In the genomic region with DNA sequence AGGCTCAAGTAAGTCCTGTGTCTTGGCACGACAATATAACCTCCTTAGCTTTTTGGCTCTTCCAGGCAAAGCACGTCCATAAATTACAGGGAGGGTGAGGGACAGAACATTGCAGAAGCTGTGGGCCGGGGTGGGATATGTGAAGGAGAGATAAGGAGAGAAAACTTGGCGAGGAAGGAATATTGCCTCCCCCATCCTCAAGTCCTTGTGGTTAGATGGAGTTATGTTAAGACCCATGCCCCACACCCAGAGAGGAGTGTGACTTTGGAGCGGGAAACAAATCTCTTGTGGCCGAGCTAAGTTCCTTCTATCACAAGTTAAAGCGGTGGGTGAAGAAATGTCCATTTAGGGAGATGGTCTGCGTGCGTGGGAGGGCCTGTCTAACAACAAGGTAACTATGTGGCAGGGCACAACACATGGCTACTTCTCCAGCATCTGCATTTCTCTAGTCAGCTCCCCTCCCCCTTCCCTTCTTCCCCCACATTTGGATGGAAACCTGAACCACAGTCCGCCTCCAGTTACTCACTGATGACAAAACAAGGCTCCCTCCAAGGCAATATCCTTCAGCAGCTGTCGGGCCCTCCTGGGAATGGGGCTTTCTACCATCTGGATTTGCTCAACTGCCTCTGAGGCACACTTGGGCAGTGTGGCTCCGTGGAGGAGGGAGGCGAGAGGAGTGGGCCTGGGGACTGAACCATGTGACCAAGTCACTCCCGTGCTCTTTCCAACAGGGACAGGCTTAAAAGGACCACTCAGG, we compare ENCODE assay signal across 7 mouse cellular contexts. TPM values are rescaled to one million over a fixed set of nuclear protein-coding genes. Genes with fewer than 3 reads are reported as not detected.
DNase-seq lines count a peak whose midpoint lies in the region; ATAC-seq and TF ChIP-seq lines count a peak whose summit lies in the region.

No protein-coding gene starts in this region.

- H3K27me3 ChIP-seq in C2C12 (ENCODE audit: control insufficient read depth, insufficient read depth, insufficient read length), result no peaks in the 10 kb centered on the region
- H3K27me3 ChIP-seq in limb, embryonic 14.5 days (ENCODE audit: control insufficient read depth, insufficient read depth, low read length), result no peaks in the 10 kb centered on the region

- no peak for TF ChIP-seq CTCF in C2C12 (IDR thresholded peaks at IDR 0.05; ENCODE audit: control insufficient read depth, insufficient read depth, insufficient read length)

- ATAC-seq in limb, embryonic 14.5 days (ENCODE audit: low FRiP score, low read depth), result peak; percentile 96

- H3K4me1 ChIP-seq in limb, embryonic 14.5 days (ENCODE audit: control insufficient read depth, insufficient read depth, low read length), result peaks cover 12% of the 10 kb centered on the region

- H3K27ac ChIP-seq in limb, embryonic 14.5 days (replicated peaks; ENCODE audit: low read depth, low read length), result peak overlapping the region; percentile 56

- no peak overlapping the region for H3K9ac ChIP-seq in limb, embryonic 14.5 days (ENCODE audit: low read depth, low read length, severe bottlenecking)

- no peaks in the 10 kb centered on the region for H3K79me2 ChIP-seq in C2C12 (ENCODE audit: control insufficient read depth, insufficient read depth)

- H3ac ChIP-seq in C2C12 (ENCODE audit: control insufficient read depth, insufficient read length, low read depth), result peak overlapping the region; percentile 39

- H3K36me3 ChIP-seq in C2C12 (ENCODE audit: control insufficient read depth, insufficient read depth), result no peaks in the 10 kb centered on the region
- no peaks in the 10 kb centered on the region for H3K36me3 ChIP-seq in limb, embryonic 14.5 days (ENCODE audit: control insufficient read depth, insufficient read depth, low read length)

- no peaks in the 10 kb centered on the region for H3K9me3 ChIP-seq in limb, embryonic 14.5 days (ENCODE audit: control insufficient read depth, low read length)

- no peak for TF ChIP-seq POLR2A in limb, embryonic 14.5 days (IDR thresholded peaks at IDR 0.05; ENCODE audit: borderline replicate concordance, extremely low read depth, insufficient read depth, insufficient read length)

- WGBS in limb, embryonic 14.5 days, result 26% methylated on average over 14 of the region's 14 CpGs

- H3K4me3 ChIP-seq in C2C12 (ENCODE audit: insufficient read depth, poor library complexity, severe bottlenecking), result no peak overlapping the region
- no peak overlapping the region for H3K4me3 ChIP-seq in limb, embryonic 14.5 days (replicated peaks; ENCODE audit: low read length)

- DNase-seq in adipocyte (ENCODE audit: low spot score), result peak; percentile 93
- DNase-seq in heart, adult 8-10 months (ENCODE audit: low spot score), result peak; percentile 77
- peak; percentile 85 for DNase-seq in limb, embryonic 14.5 days (ENCODE audit: low spot score)
- DNase-seq in telencephalon, adult 2 months (ENCODE audit: low read depth, low spot score), result peak; percentile 13
- no peak for DNase-seq in thymus, postnatal 4 days
- DNase-seq in left cerebral cortex, adult 11 months (ENCODE audit: low spot score), result no peak

- H3K79me3 ChIP-seq in C2C12 (ENCODE audit: low read depth), result no peaks in the 10 kb centered on the region

- peak overlapping the region; percentile 16; the same call in 1 of the 2 replicates for H3K4me2 ChIP-seq in limb, embryonic 14.5 days (replicated peaks; ENCODE audit: low read depth, low read length, severe bottlenecking)

TF ChIP-seq in C2C12, 6 proteins besides CTCF, POLR2A, EP300 and RAD21:
- TF ChIP-seq FOSL1 (IDR thresholded peaks at IDR 0.05; ENCODE audit: insufficient read depth, low read length, poor library complexity, severe bottlenecking), result peak; percentile 22
- TF ChIP-seq USF1 (IDR thresholded peaks at IDR 0.05; ENCODE audit: low read depth), result peak; percentile 80
- no peak for TF ChIP-seq MYOG (IDR thresholded peaks at IDR 0.05; ENCODE audit: control insufficient read depth, extremely low read depth, insufficient read length)
- peak; percentile 78 for TF ChIP-seq MAX (IDR thresholded peaks at IDR 0.05)
- TF ChIP-seq CEBPB (IDR thresholded peaks at IDR 0.05; ENCODE audit: low read depth), result peak; percentile 80
- peak; percentile 95 for TF ChIP-seq MYOD1 (IDR thresholded peaks at IDR 0.05; ENCODE audit: control insufficient read depth, insufficient read length, low read depth)

RNA-seq across cellular contexts. Expression of a gene that starts 56.7 kb away (rescaled TPM):
- polyA plus RNA-seq in C2C12 (2012; fragmentation: generic; extraction: Trizol), result 0.20 TPM
- total RNA-seq in heart, adult 8-10 months (2022), result under 1 TPM in 1 of 4 experiments, not detected in 3; 0.17 TPM
- 0.82 and 0.91 TPM in 2 replicates for polyA plus RNA-seq in limb, embryonic 14.5 days (2012; rRNA removed)
- polyA plus RNA-seq in limb, embryonic 14.5 days (2014; fragmentation: Nextera tagmentation; extraction: Ambion mirVana), result 1.7 and 2.3 TPM in 2 replicates

Comparison
In these comparisons a context has a peak if more than half of its experiments do, and no peak if none do; other contexts are left out.
1. DNase-seq: peak in adipocyte (single experiment), heart, adult 8-10 months (single experiment), limb, embryonic 14.5 days (single experiment) and telencephalon, adult 2 months (single experiment); none in thymus, postnatal 4 days (single experiment) and left cerebral cortex, adult 11 months (single experiment).